Comparison of ENCODE assay signal across 1 mouse cellular context in the genomic region with DNA sequence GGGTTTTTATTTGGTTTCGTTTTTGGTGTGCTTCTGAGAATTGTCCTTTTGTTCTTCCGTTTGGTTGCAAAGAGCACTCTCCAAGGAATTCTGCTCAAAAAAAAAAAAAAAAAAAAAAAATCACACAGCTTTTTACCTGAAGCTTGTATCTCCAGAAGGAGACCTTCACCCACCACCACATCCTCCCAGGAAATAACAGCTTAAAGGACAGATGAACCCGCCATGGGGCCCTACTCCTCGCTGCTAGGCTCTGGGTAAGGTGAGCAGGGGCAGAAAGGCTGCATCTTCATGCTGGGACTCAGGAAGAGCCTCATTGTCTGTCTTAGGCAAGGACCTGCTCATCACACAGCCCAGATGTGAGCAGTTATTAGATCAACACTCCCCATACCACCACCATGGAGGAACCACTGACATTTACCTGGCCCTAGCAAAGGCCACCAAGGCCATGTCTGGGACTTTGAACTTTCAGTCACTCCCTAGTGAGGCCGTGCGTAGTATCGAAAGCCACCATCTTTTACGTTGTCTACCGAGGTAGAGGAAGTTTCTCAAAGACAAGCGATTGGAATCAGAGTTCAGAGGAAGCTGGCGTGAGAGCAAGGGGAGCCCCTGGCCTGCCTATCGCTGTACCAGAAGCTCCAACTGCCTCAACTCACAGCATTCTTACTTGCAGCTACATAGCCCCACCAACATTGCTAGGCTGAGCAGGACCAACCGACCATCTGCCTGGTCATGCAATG.
A peak's percentile ranks its signal among the peaks of the same experiment; 100 is the strongest.
TF ChIP-seq lines count a peak whose summit lies in the region.

No protein-coding gene starts in this region.

TF ChIP-seq in MEL, 35 proteins besides CTCF, POLR2A, EP300 and RAD21 (continued from another document):
- TF ChIP-seq ZNF384 (IDR thresholded peaks at IDR 0.05; ENCODE audit: low read depth, low read length), result peak; percentile 52; the same call in 1 of the 2 replicates
TF ChIP-seq in MEL: peak in this region for 13.
